Mouse (Mus musculus): ENCODE data around the gene E130309D02Rik. TPM values are rescaled to one million over a fixed set of nuclear protein-coding genes. Genes with fewer than 3 reads are reported as not detected.
A peak's percentile ranks its signal among the peaks of the same experiment; 100 is the strongest.

E130309D02Rik gene
- total RNA-seq, 2 experiments from 2014 or later: 10.6 to 11.6 TPM

DNA sequence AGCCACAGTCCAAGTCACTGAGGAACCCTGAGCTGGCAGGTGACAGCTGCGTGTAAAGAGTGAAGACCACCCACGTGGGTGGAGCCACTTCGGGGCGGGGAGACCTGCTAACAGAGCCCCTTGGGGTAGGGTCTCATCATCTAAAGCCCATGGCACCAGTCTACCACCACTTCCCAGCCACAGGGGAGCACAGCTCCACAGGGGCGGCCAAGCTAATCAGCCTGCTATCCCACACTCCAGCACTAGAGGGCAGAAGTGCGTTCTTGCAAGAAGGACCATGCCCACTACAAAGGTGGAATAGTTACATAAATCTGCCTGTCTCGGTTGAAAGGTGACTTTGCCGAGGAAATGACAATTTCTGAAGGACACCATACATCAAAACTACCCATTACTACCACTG lies 3.3 kb downstream of the E130309D02Rik start:
- peak; percentile 81 for DNase-seq

DNA sequence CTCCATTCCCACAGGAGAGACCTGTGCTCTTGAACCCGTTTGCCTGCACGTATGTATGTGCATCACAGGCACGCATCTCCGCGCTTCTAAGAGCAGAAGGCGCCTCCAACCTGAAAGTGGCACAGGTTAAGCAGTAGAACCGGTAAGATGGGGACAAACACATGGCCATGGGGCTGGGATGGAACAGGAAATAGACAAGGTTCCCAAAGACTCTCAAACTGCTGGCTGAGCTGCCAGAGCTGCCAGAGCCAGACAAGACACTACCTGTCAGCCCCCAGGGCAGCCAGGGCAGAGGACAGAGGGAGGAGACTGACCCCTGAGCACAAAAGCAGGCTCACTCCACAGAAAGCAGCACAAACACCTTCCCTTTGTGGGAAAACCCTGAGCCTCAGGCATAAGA lies 5.2 kb downstream of the E130309D02Rik start:
- DNase-seq: no peak

DNA sequence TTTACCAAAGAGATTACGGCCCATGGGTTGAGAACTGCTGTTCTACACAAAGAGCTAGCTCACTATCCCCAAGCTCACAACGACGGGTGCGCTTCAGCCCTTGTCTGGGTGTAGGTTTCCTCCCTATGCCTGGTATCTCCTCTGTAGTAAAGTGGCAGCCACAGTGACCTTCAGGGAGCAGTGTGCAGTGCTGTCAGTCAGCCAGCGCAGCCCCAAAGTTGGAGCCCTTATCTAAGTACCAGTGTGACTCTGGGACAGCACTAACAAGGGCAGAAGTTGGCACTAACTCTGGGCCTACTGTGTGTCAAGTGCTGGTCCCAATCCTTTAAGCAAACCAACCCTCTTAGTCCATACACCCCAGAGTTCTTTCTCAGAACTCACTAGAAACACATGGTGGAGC lies 6.3 kb downstream of the E130309D02Rik start:
- no peak for DNase-seq

DNA sequence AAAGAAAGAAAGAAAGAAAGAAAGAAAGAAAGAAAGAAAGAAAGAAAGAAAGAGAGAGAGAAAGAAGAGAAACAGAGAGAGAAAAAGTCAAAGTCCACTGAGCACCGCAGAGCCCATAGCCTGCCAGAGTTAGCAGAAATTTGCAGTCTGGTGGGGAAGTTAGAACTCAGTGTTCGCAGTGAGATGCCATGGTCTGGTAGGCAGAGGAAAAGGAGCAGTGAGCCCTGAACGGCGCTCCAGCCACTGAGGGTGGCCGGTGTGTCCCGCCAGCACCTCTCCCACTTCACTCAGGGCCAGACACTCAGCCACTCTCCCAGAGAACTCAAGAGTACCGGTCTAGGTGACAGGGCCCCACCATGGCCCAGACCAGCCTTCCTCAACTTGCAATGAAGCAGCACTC lies 10.9 kb downstream of the E130309D02Rik start:
- DNase-seq: no peak

DNA sequence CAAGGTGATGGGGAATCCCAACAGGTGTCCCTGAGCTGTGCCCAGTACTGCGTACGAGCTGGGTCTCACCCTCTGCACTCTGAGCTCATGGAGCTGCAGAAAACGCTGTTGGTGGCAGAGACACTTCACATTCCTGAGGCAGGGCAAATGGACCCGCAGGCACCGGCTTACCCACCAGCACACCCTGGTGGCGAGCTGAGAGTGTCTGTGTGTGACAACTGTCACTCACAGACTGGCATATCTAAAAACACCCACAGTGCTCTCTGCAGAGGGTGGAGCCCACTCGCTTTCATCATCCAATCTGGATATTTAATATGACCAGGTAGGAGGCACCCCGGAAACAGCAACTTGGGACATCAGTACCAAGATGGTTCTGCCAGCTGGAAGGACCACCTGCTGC lies 13.9 kb downstream of the E130309D02Rik start:
- DNase-seq: no peak

DNA sequence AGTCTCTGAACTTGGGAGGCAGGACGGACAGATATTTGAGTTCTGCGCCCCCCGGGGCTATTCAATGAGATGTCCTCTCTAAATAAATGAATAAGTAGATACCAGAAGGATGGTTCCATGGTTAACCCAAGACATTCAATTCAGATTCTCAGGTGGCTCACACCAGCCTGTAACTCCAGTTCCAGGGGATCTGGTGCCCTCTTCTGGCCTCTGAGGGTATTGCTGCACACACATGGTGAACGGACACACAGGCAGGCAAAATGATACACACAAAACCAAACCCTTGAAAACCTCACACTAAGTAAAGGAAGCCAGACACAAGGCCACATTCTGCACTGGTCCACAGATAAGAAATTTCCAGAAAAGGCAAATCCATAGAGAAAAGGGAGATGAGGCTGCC lies 15.5 kb downstream of the E130309D02Rik start:
- DNase-seq: peak; percentile 45

DNA sequence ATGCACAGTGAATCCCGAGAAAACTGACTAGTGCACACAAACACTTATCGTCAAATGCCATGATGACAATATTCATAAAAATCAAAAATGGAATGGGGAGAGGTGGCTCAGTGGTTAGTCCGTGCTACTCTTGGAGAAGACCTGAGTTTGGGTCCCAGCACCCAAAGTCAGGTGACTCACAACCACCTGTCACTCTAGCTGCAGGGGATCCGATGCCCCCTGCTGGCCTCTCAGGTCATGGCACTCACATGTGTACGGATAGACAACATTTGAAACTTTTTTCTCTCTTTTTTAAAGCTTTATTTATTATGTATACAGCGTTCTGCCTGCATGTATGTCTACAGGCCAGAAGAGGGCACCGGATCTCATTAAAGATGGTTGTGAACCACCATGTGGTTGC lies 16.8 kb downstream of the E130309D02Rik start:
- DNase-seq: no peak

DNA sequence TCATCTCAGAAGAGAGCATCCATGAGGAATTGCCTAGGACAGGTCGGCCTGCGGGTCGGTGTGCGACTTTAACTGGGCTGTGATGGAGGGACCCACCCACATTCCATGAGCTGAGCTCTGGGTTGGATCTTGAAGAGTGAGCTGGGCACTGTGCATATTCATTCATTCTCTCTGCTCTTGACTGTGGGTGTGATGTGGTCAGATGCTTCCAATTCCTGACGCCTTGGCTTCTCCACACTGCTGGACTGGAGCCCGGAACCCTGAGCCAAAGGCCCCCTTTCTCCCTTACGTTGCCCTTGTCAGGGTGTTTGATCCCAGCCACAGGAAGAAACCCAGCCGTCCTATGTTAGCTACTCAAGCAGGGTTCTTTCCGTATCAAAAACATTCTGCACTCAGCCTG lies 17.2 kb downstream of the E130309D02Rik start:
- DNase-seq: no peak

DNA sequence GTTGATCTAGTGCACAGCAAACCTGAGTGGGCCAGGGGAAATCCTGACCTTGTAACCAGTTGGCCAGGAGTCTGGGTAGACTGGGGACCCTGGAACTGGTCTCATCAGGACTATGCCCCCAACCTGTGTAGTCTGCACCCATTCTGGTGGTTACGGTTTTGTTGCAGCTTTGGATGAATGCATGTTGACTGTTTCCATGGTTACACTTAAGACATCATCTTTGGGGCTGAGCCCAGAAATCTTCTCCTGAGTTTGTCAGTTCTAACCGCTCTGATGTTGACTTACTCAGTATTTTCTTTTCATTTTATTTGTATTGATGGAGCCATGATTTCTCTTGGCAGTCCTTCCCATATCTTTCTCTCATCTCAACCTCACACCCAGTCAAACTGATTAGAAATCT lies 19.8 kb downstream of the E130309D02Rik start:
- DNase-seq: no peak

DNA sequence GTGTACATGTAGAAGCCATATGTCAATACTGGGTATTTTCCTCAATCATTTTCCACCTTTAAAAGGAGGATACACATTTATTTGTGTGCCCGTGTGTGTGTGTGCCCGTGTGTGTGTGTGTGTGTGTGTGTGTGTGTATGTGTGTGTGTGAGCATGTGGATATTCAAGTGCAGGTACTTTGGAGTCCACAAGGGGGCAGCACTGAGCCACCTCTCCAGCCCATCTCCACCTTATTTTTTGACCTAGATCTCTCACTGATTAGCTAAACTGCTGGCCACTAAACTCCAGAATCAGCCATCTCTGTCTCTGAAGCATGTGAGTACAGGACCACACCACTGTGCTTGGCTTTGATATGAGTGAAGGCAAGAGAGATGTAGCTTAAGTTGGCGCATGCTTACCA lies 20.3 kb downstream of the E130309D02Rik start:
- DNase-seq: no peak

DNA sequence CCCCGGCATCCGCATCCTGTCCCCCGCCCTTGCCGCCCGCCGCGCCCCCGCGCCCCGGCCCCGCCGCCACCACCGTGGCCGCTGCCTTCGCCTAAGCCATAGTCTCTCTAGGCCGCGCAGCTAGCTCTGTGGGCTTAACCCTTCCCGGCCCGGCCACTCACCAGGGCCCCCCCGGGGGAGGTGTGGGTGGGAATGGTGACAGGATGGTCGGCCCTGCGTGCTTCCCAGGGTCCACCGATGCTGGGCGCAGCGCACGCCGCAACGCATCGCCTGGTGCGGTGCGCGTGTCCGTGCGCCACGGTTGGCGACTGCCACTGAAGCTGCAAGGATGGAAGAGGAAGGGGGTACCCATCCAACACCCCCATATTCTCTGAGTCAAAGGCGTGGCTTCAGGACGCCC lies 21.8 kb downstream of the E130309D02Rik start, which contains the start of gene Zfp853:
Gene Zfp853 (minus strand): TSS at position 220 of the 400 bp plus-strand sequence.
- peak; percentile 16 for DNase-seq

DNA sequence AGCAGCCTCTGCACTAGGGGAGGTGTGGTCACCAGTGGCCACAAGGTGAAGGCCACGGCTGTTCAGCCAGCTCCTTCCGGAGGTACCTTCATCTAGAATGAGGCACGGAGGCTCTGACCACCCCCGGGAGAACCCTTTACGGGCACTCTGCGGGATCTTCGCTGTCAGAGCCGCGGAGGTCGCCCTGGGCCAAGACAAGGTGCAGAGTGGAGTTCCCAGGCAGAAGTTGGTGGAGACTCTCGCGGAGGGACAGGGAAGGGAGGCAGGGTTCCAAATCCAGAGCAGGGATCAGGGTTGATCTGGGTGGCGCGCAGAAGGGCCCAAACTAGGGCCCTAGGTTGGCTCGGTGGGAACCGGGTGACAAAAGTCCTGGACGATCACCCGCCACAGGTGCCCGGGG lies 22.3 kb downstream of the E130309D02Rik start:
- no peak for DNase-seq

DNA sequence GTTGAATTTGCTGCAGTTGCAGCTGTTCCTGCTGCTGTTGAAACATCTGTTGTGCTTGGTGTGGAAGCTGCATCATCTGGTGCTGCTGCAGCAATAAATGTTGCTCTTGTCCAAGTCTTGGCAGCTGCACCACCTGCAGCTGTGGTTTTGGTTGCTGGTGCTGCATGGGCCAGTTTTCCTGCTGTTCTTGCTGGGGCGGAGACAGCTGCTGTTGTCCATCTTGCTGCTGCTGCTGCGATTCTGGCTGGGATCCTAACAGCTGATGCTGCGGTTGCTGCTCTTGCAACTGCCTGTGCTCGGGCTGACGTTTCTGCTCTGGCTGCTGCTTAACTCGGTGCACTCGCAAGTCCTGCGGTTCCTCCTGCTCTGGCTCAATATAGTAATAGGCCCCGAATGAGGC lies 25.9 kb downstream of the E130309D02Rik start:
- no peak for DNase-seq

DNA sequence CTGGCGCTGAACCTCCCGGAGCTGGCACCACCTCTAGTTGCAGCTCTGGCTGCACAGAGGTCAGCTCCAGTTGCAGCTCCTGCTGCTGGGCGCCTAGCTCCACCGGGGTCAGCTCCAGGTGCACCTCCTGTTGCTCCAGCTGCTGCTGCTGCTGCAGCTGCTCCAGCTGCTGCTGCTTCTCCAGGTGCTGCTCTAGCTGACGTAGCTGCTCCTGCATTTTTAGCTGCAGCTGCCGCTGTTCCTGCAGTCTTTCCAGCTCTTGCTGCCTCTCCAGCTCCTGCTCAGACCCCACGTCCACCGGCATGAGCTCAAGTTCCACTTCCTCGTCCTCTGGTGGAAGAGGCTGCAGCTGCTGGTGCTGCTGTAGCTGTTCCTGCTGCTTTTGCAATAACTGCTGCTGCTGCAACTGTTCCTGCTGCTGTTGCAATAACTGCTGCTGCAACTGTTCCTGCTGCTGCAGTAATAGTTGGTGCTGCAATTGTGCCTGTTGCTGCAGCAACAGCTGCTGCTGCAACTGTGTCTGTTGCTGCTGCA lies 26.7 kb downstream of the E130309D02Rik start:
- no peak for DNase-seq

DNA sequence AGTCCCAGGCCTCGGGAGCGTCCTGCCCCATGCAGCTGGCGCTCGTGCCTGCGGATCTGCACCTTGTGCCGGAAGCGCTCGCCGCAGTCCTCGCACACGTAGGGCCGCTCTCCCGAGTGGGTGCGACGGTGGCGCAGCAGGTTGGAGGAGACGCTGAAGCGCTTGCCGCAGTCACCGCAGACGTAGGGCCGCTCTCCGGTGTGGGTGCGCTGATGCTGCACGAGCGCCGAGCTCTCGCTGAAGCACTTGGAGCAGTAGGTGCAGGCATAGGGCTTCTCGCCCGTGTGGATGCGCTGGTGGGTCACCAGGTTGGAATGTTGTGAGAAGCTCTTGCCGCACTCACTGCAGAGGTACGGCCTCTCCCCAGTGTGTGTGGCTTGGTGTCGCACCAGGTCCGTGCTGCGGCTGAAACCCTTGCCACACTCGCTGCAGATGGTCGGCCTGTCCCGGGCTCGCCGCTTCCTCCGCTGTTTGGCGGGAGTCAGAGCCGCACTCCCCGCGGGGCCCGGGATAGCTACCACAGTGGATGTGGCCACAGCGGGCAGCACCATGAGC lies 27.3 kb downstream of the E130309D02Rik start:
- no peak for DNase-seq

DNA sequence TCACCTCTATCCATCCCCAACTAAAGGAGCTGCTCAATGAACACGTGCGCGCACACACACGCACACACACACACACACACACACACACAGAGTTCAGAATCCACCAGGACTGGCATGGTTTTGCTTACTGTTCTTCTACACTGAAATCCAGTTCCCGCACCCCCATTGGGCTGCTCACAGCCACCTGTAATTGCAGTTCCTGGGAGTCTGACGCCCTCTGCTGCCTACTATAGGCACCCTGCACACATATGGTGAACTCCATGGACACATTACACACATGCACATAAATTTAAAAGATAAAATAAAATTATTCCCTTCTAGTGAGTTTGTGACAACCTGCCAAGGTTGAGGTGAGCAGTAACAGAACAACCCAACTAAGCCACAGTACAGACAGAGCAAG lies 30.4 kb downstream of the E130309D02Rik start:
- DNase-seq: no peak

DNA sequence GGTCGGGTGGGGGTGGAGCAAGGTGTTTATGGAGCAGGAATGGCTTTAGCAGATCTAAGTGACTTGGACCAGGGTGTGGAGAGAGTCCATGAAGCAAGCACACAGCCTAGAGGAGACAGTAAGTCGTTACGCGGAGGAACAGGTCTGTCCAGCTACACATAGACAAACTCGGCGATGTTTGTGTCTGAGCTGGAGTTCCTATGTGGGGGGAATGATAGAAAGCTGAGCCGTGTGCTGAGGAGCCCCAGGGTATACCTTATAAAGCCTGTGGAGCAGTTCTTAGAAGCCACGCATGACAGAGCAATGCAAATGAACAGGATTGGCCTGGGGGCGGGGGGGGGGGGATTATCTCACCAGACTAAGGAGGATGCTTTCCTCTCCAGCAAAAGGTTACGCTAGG lies 35.9 kb downstream of the E130309D02Rik start:
- DNase-seq: no peak

DNA sequence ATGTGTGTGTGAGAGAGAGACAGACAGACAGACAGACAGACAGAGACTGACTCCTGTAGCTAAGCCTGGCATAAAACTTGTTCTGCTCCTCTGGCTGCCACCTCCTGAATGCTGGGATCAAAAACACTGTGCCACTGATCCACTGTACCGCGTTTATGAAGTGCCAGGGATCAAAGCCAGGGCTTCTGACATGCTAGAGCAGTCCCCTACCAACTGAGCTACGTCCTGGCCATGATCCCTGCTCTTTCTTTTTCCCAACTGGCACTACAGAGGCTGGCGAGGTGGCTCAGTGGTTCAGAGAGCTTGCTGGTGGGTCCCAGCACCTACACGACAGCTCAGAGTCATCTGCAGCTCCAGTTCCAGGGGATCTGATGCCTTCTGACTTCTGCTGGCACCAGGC lies 39.4 kb downstream of the E130309D02Rik start:
- DNase-seq: no peak

DNA sequence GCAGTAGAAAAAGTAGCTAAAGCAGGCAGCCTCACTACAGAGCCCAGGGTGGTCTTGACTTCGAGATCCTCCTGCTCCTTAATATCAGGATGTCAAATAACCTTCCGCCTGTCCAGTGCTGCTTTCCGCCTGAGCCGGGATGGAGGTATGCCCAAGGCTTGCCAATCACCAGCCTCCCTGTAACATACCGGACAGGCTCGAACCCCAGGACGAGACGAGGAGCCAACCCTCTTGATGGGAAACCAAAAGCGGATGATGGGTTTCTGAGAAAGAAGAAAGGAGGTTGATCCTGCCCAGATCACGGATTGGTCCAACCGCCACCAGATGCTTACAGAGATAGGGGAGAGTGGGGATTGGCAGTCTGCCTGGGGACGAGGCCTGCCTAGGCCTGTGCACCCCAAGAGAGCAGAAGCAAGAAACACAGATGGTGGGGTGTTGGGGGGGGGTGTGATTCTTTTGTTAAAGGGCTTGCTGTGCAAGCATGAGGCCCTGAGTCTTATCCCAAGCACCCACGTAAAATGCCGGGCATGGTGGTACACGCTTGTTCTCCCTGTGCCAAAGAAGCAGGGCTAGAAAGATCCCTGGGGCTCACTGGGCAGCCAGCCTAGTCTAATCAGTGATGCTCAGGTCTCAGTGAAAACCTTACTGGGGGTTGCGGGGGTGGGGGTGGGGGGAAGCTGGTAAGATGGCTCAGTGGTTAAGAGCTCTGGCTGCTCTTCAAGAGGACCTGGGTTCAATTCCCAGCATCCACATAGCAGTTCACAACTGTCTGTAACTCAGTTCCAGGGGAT lies 42.4 kb downstream of the E130309D02Rik start:
- DNase-seq: no peak

DNA sequence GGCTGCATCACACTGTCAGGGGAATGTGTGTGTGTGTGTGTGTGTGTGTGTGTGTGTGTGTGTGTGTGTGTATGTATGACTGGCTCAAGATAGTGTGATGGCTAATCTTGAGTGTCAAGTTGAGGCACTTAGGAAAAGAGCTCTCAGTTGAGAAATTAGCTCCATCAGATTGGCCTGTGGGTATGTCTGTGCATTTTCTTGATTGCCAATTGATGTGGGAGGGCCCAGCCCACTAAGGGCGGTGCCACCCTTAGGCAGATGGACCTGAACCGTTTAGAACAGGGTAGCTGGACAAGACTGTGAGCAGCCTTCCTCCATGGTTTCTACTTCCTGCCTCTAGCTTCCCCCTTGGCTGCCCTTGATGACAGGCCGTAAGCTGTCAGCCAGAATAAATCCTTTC lies 43.1 kb downstream of the E130309D02Rik start:
- no peak for DNase-seq

DNA sequence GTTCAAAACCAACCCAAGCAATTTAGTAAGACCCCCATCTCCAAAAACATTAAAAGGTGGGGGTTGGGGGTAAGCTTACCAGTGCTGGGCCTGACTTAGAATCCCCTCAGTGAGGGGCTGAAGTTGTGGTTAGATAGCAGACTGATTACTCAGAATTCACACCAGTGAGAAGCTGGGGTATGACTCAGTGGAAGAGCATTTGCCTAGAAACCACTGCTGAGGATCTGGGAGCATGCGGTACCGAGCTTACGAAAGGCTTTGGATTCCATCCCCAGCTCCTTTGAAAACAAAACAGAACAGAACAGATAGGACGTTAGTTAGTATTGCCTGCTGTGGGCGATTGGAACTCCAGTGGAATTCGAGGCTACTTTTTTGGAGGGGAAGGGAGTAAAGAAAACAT lies 43.5 kb downstream of the E130309D02Rik start:
- no peak for DNase-seq

DNA sequence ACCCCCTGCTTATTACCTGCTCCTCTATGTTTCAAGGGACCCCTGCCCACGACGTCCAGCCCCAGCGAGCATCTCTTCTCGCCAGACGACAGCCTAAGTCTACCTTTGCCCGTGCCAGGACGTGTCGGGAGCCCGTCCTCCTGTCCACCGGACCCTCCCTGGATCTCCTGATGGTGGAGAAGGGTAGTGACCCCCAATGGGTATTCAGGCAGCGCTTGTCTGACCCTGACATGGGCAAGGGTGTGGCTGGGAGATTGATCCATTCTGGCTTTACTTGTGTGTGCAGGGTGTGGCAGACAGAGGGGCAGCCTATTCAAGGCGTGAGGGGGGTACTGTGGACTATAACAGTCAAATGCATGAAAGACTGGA lies 45.0 kb downstream of the E130309D02Rik start:
- no peak for DNase-seq

DNA sequence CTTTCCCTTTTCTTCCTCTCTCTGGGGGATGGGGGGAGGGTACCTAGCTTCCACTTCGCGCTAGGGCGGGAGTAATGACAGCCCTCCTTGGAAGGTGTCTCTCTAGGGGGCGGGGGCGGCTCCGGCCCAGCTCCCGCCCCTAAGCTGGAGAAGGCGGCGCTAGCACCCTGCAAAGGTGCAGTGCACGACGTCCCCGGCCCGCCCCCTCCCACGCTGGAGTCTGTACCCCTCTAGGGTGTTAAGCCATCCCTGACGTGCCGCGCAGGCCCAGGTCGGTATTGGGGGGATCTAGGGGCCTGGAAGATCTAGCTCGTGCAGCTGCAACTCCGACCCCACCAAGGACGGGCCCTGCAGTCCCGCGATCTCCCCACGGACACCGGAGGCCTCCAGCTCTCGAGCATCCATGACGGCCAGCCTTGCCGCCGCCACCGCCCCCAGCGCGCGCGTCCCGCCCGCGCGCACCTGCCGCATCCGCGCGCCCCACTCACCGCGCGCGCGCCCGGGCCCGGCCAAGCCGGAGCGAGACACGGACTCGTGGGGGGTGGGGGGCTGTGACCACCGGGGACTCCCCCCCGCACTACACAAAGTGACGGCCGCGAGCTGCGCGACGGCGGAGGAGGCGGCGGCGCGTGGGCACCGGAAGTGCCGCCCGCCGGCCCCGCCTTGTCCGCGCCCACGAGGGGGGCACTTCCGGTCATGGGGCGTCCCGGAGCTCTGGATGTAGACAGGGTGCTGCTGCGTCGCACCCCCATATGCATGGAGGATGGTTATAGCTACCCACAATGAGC lies 45.6 kb downstream of the E130309D02Rik start, which contains the start of gene Zfp316:
Gene Zfp316 (minus strand): TSS at position 660 of the 788 bp plus-strand sequence.
- peak; percentile 73 for DNase-seq

Data from gastrocnemius, postnatal 10 days (tissue).